Mouse (Mus musculus) forebrain, embryonic 11.5 days (tissue): ENCODE results near the gene Cxcr4. TPM values are rescaled to one million over a fixed set of nuclear protein-coding genes. Genes with fewer than 3 reads are reported as not detected.

ENCODE experiments used
- ATAC-seq: fragments of 200-750 bp; cut with Nextera tagmentation; replicated peaks from 2 replicates; pipeline ENCODE4 v1.8.0; 2017; ENCODE audit warnings: moderate TSS enrichment; ENCODE audit not compliant: low FRiP score
- DNase-seq: peaks from one replicate; pipeline ENCODE4 v3.0.0-alpha.2; 2017; ENCODE audit warnings: low spot score
- H3K27ac ChIP-seq: fragments of 300-500 bp; sonication (generic); 2 replicates; pipeline ENCODE4 v1.5.1; 2014; ENCODE audit warnings: low read depth, low read length
- H3K27me3 ChIP-seq: fragments of 300-500 bp; sonication (generic); 2 replicates; pipeline ENCODE4 v1.6.1; 2014; ENCODE audit warnings: mild to moderate bottlenecking, low read length, mixed read lengths; ENCODE audit not compliant: control insufficient read depth, insufficient read depth
- H3K36me3 ChIP-seq: fragments of 300-500 bp; sonication (generic); 2 replicates; pipeline ENCODE4 v1.6.1; 2014; ENCODE audit warnings: mild to moderate bottlenecking, low read length, moderate library complexity, mixed read lengths; ENCODE audit not compliant: control insufficient read depth, insufficient read depth
- H3K4me1 ChIP-seq: fragments of 300-500 bp; sonication (generic); replicated peaks from 2 replicates; pipeline ENCODE4 v1.6.1; 2014; ENCODE audit warnings: low read length, mixed read lengths; ENCODE audit not compliant: control insufficient read depth, insufficient read depth
- H3K4me2 ChIP-seq: fragments of 300-500 bp; sonication (generic); 2 replicates; pipeline ENCODE4 v1.6.1; 2014; ENCODE audit warnings: low read depth, mild to moderate bottlenecking, low read length, moderate library complexity, mixed read lengths; ENCODE audit not compliant: severe bottlenecking
- H3K4me3 ChIP-seq: fragments of 300-500 bp; sonication (generic); 2 replicates; pipeline ENCODE4 v1.5.1; 2014; ENCODE audit warnings: low read depth, low read length
- H3K9ac ChIP-seq: fragments of 300-500 bp; sonication (generic); 2 replicates; pipeline ENCODE4 v1.6.1; 2014; ENCODE audit warnings: low read length
- H3K9me3 ChIP-seq: fragments of 300-500 bp; sonication (generic); 2 replicates; pipeline ENCODE4 v1.6.1; 2016; ENCODE audit warnings: low read length, mixed read lengths; ENCODE audit not compliant: control insufficient read depth
- WGBS: fragments of 180-500 bp; shearing (Covaris S2); extraction: QIAGEN DNeasy Blood & Tissue Kit; methylation state at CpG from one replicate; pipeline ENCODE4 v1.1.7; 2014; 5-methylcytosine and 5-hydroxymethylcytosine counted together
- polyA plus RNA-seq: library from polyadenylated mRNA; unstranded; fragments of >200 nt; fragmentation: Nextera tagmentation; extraction: Ambion mirVana; gene quantifications from 2 replicates; pipeline ENCODE4 v1.2.1, GENCODE M21; 2014

The Cxcr4 gene
- 9.0 and 10.0 TPM in 2 replicates for polyA plus RNA-seq

DNA sequence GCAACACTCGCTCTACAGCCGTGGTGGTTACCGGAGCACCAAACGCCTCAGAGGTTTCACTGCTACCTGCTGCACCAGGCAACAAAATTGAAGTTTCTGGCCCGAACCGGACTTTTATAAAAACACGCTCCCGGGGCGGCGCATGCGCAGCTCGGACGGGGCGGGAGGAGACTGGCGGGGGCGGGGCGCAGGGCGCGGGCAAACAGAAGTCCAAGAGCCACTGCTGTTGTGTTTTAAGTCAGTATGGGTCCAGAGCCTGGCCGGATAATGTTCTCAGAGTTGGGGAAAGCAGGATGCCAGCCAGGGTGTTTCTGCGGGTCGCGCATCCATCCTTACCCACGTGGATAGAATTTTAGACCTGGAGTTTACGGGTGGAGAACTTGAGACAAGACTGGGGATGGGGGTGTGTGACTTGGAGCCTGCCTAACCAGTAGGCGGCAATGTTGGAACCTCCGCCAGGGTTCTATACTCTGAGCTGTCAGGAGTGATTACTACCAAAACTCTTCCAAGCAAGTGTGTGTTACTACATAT lies at the start of gene Cxcr4:
Gene Cxcr4, minus strand, starts transcription at position 83 of the 531 bp plus-strand sequence.
- Histone ChIP-seq H3K36me3 (peaks cover 7% of the 10 kb centered on the region; the same call in 1 of the 2 replicates), H3K9ac (peak within 1 kb of the TSS; percentile 85), H3K27me3 (0 out of 2 replicates have a peak, but pooled peaks cover 2% of the 10 kb centered on the region), H3K27ac (peak within 1 kb of the TSS; percentile 82), H3K4me3 (peak within 1 kb of the TSS; percentile 52), H3K4me1 (peaks cover 33% of the 10 kb centered on the region), H3K4me2 (peak within 1 kb of the TSS; percentile 75), H3K9me3 (no peaks in the 10 kb centered on the region)
- DNase-seq (peak; percentile 95), ATAC-seq (peak; percentile 81)
- WGBS: under 1% methylated on average over 27 of the region's 27 CpGs

DNA sequence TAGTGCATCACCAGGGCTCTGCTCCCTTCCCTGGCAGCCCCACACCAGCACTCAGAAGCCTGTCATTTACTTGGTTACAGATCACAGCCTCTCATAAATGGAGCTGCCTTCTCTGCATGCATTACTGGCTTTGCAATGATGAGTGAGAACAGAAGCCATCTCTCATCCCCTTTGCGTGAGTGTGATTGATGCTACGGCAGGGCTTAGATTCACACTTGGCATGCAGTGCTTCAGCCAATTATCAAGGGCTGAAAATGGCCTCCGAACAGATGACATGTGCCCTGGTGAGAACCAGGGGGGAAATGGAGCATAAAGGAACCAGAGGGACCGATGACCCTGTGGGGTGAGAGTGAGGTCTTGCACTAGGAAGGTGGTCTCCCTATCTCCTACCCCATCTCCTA lies 47.6 kb upstream of the Cxcr4 start:
- ATAC-seq: no peak

GRCm38 (mm10) chr1:128637230-128637740 lies 45.2 kb upstream of the Cxcr4 start:
- H3K9ac ChIP-seq: no peak overlapping the region
- WGBS: 92% methylated on average over 7 of the region's 7 CpGs
- DNase-seq: no peak
- no peak overlapping the region for H3K4me3 ChIP-seq
- no peak for ATAC-seq
- no peaks in the 10 kb centered on the region for H3K9me3 ChIP-seq
- H3K27ac ChIP-seq: no peak overlapping the region
- no peaks in the 10 kb centered on the region for H3K36me3 ChIP-seq
- no peak overlapping the region for H3K4me2 ChIP-seq
- H3K27me3 ChIP-seq: no peaks in the 10 kb centered on the region
- no peaks in the 10 kb centered on the region for H3K4me1 ChIP-seq

More for the DNA sequence above, 47.6 kb upstream of the Cxcr4 start:
- no peak overlapping the region for H3K4me2 ChIP-seq
- DNase-seq: no peak
- H3K4me3 ChIP-seq: no peak overlapping the region
- H3K9me3 ChIP-seq: no peaks in the 10 kb centered on the region
- H3K36me3 ChIP-seq: no peaks in the 10 kb centered on the region
- no peak overlapping the region for H3K9ac ChIP-seq
- no peaks in the 10 kb centered on the region; the same call in 1 of the 2 replicates for H3K4me1 ChIP-seq
- H3K27ac ChIP-seq: no peak overlapping the region
- WGBS: 68% methylated on average over 4 of the region's 4 CpGs
- H3K27me3 ChIP-seq: no peaks in the 10 kb centered on the region

GRCm38 (mm10) chr1:128636258-128637229 lies 44.5 kb upstream of the Cxcr4 start:
- H3K36me3 ChIP-seq: no peaks in the 10 kb centered on the region
- no peak overlapping the region for H3K4me2 ChIP-seq
- no peak for DNase-seq
- 94% methylated on average over 10 of the region's 10 CpGs for WGBS
- no peak overlapping the region for H3K9ac ChIP-seq
- H3K27me3 ChIP-seq: no peaks in the 10 kb centered on the region
- no peaks in the 10 kb centered on the region for H3K4me1 ChIP-seq
- H3K27ac ChIP-seq: no peak overlapping the region
- ATAC-seq: no peak
- no peaks in the 10 kb centered on the region for H3K9me3 ChIP-seq
- H3K4me3 ChIP-seq: no peak overlapping the region

DNA sequence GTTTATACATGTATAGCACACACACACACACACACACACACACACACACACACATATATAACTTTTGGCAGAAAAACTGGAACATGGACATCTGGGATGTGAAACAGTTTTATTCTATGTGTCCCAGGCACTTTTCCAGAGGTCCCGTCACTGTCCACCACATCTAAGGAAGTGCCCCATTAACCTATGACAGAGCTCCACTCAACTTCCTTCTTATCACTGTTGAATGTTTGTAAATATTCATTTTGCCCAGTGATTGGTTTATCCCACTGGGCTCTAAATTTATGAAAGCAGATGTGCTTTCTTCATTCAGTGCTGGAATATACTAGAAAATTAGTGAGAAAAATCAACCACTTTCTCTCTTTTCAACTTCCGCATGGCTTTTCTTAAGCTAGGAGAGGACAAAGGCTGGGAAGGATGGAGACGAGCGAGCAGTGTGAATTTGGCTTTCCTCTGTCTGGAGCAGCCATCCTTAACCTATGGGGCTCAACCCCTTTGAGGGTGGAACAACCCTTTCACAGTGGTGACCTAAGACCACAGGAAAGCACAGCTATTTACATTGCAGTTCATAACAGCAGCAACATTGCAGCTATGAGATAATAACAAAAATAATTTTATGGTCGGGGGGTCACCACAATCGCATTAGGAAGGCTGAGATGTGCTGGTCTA lies 41.8 kb upstream of the Cxcr4 start:
- H3K4me1 ChIP-seq: no peaks in the 10 kb centered on the region
- H3K27ac ChIP-seq: no peak overlapping the region
- no peaks in the 10 kb centered on the region for H3K36me3 ChIP-seq
- no peaks in the 10 kb centered on the region for H3K9me3 ChIP-seq
- no peak for DNase-seq
- WGBS: 79% methylated on average over 6 of the region's 6 CpGs
- no peak overlapping the region for H3K4me2 ChIP-seq
- no peaks in the 10 kb centered on the region for H3K27me3 ChIP-seq
- no peak overlapping the region for H3K4me3 ChIP-seq
- ATAC-seq: no peak
- H3K9ac ChIP-seq: no peak overlapping the region

DNA sequence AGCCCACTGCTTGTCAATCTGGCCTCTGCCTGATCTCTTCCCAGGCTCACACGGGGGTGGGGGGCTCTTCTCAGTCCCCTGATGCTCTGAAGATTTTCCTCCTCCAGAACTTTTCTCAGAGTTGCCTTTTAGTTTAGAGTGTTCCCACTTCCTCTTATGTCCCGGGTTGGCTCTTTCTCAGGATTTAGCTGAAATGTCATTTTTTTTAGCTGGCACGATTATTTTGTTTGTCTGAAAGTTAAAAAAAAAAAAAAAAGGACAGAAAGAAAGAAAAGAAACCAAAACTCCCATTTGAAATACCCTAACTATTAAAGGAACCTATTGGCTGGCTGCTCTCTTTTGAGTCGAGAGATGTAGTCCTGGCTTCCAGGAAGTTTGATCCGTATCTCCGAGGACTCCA lies 40.4 kb upstream of the Cxcr4 start:
- no peaks in the 10 kb centered on the region for H3K9me3 ChIP-seq
- ATAC-seq (no peak), DNase-seq (no peak)
- H3K9ac ChIP-seq: no peak overlapping the region
- no peak overlapping the region for H3K4me2 ChIP-seq
- WGBS: 78% methylated on average over 6 of the region's 6 CpGs
- H3K4me3 ChIP-seq: no peak overlapping the region
- no peaks in the 10 kb centered on the region for H3K4me1 ChIP-seq
- no peak overlapping the region for H3K27ac ChIP-seq
- no peaks in the 10 kb centered on the region for H3K36me3 ChIP-seq
- no peaks in the 10 kb centered on the region for H3K27me3 ChIP-seq

DNA sequence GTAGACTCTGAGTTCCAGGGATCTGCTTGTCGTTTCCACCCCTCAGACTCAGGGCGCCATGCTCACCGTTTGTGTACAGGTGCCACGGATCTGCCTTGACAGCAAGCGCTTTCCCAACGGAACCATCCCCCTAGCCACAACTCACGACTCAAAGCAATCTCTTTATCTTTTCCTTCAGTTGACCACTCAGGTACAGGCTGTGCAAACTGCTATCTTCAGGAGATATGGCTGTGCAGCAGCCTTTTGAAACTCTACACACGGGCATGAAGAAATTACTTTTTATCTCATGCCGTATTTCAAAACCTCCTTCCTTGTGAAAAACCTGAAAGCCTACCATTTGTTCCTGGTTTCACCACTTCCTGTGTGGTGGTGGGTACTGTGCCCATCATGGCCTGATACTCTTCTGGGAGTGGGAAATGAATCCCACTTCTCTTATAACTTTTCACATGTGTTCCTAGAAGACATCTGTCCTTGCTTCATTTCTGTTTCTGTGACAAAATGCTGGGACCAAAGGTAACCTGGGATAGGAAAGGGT lies 34.1 kb upstream of the Cxcr4 start:
- no peaks in the 10 kb centered on the region for H3K9me3 ChIP-seq
- H3K27ac ChIP-seq: no peak overlapping the region
- DNase-seq: no peak
- H3K9ac ChIP-seq: no peak overlapping the region
- H3K36me3 ChIP-seq: no peaks in the 10 kb centered on the region
- H3K4me3 ChIP-seq: no peak overlapping the region
- H3K27me3 ChIP-seq: no peaks in the 10 kb centered on the region
- peaks cover 3% of the 10 kb centered on the region; the same call in 1 of the 2 replicates for H3K4me1 ChIP-seq
- no peak for ATAC-seq
- WGBS: 90% methylated on average over 9 of the region's 9 CpGs
- no peak overlapping the region for H3K4me2 ChIP-seq

DNA sequence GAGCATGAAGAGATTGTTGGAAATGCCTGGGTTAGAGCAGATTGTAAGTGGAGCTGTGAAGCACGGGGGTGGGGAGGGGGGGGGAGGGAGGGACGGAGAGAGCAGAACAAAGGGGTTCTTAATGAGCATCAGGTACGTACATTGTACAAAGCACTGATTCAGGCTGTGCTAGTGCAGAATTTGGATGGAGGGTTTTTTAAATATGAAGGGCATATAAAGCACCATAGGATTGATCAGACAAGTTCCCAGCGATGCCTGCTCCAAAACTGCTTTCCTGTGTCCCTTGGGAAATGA lies 31.4 kb upstream of the Cxcr4 start:
- Histone ChIP-seq H3K27me3 (no peaks in the 10 kb centered on the region), H3K27ac (no peak overlapping the region), H3K4me2 (peak overlapping the region; percentile 18; the same call in 1 of the 2 replicates), H3K9me3 (no peaks in the 10 kb centered on the region), H3K4me1 (peaks cover 3% of the 10 kb centered on the region; the same call in 1 of the 2 replicates), H3K9ac (no peak overlapping the region), H3K36me3 (no peaks in the 10 kb centered on the region), H3K4me3 (no peak overlapping the region)
- DNase-seq (no peak), ATAC-seq (peak; percentile 37)
- WGBS: 31% methylated on average over 4 of the region's 4 CpGs
